Mouse (Mus musculus): ENCODE data around the gene Btg1.

DNA sequence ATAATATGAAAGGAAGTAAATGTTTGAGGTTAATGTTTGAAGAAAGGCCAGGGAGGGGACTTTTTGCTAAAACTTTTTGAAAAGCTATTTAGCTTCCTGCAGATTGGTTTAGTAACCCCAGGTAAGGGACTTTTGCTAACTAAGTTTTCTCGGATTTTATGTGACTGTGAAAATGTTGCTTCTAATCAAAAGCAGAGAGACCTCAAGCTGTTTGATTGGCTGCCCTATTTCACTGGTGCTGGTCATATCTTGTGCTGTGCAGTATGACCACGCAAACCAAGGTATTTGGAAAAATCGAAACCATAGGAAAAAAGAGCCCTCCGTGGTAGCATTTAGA lies 30.0 kb upstream of the Btg1 start:
- TF ChIP-seq CTCF (IDR thresholded peaks at IDR 0.05; ENCODE audit: low read depth) (no peak), EP300 (IDR thresholded peaks at IDR 0.05; ENCODE audit: low read depth) (no peak)
